Mouse (Mus musculus) hindbrain, embryonic 13.5 days (tissue): ENCODE measurements around the gene Cdk2ap2. TPM values are rescaled to one million over a fixed set of nuclear protein-coding genes. Genes with fewer than 3 reads are reported as not detected.
A peak's percentile ranks its signal among the peaks of the same experiment; 100 is the strongest.
"Not testable (repeated sequence)": the region's sequence is repeated elsewhere in the genome, so short reads cannot be mapped to it uniquely, and the experiment has no call there.

ENCODE experiments used
- ATAC-seq: fragments of 200-750 bp; cut with Nextera tagmentation; 2 replicates; pipeline ENCODE4 v1.8.0; 2017; ENCODE audit warnings: moderate TSS enrichment; ENCODE audit not compliant: low FRiP score
- H3K27ac ChIP-seq: fragments of 300-500 bp; sonication (generic); 2 replicates; pipeline ENCODE4 v1.5.1; 2015; ENCODE audit warnings: inconsistent platforms, mild to moderate bottlenecking, moderate library complexity
- H3K27me3 ChIP-seq: fragments of 300-500 bp; sonication (generic); 2 replicates; pipeline ENCODE4 v1.6.1; 2015; ENCODE audit warnings: mild to moderate bottlenecking, inconsistent platforms
- H3K36me3 ChIP-seq: fragments of 300-500 bp; sonication (generic); 2 replicates; pipeline ENCODE4 v1.6.1; 2015; ENCODE audit warnings: mild to moderate bottlenecking, inconsistent platforms
- H3K4me1 ChIP-seq: fragments of 300-500 bp; sonication (generic); replicated peaks from 2 replicates; pipeline ENCODE4 v1.6.1; 2015; ENCODE audit warnings: inconsistent platforms
- H3K4me2 ChIP-seq: fragments of 300-500 bp; sonication (generic); 2 replicates; pipeline ENCODE4 v1.6.1; 2015; ENCODE audit warnings: inconsistent platforms, mild to moderate bottlenecking, moderate library complexity
- H3K4me3 ChIP-seq: fragments of 300-500 bp; sonication (generic); 2 replicates; pipeline ENCODE4 v1.5.1; 2015; ENCODE audit warnings: mild to moderate bottlenecking, inconsistent platforms
- H3K9ac ChIP-seq: fragments of 300-500 bp; sonication (generic); 2 replicates; pipeline ENCODE4 v1.6.1; 2015; ENCODE audit warnings: mild to moderate bottlenecking, inconsistent platforms
- H3K9me3 ChIP-seq: fragments of 300-500 bp; sonication (generic); 2 replicates; pipeline ENCODE4 v1.6.1; 2016; ENCODE audit warnings: inconsistent platforms
- WGBS: fragments of 180-500 bp; shearing (Covaris S2); methylation state at CpG from one replicate; pipeline ENCODE4 v1.1.7; 2015; 5-methylcytosine and 5-hydroxymethylcytosine counted together
- polyA plus RNA-seq: library from polyadenylated mRNA; unstranded; fragments of >200 nt; fragmentation: Nextera tagmentation; extraction: Ambion mirVana; gene quantifications from 2 replicates; pipeline ENCODE4 v1.2.1, GENCODE M21; 2015

The Cdk2ap2 gene
- polyA plus RNA-seq, 1 experiment from 2014 or later: 81.0 TPM

GRCm38 (mm10) chr19:4122411-4123370, 25.7 kb downstream of the Cdk2ap2 start:
- Histone ChIP-seq H3K4me1 (peaks cover 27% of the 10 kb centered on the region), H3K27me3 (no peaks in the 10 kb centered on the region), H3K9ac (no peak overlapping the region), H3K27ac (no peak overlapping the region), H3K4me2 (no peak overlapping the region), H3K9me3 (no peaks in the 10 kb centered on the region), H3K4me3 (no peak overlapping the region), H3K36me3 (peaks cover 11% of the 10 kb centered on the region)
- 89% methylated on average over 7 of the region's 7 CpGs for WGBS
- no peak for ATAC-seq

- no peak for ATAC-seq
- H3K9ac ChIP-seq: no peak overlapping the region; the same call in 1 of the 2 replicates
- 87% methylated on average over 4 of the region's 4 CpGs for WGBS
Measured at GRCm38 (mm10) chr19:4124432-4124831, 27.4 kb downstream of the Cdk2ap2 start.

GRCm38 (mm10) chr19:4125268-4125667, 28.3 kb downstream of the Cdk2ap2 start:
- H3K9me3 ChIP-seq, H3K27me3 ChIP-seq: not testable (repeated sequence)
- H3K4me3 ChIP-seq: peak overlapping the region; percentile 83
- H3K36me3 ChIP-seq: peaks cover 25% of the 10 kb centered on the region
- H3K27ac ChIP-seq: peak overlapping the region; percentile 78; the same call in 1 of the 2 replicates
- H3K9ac ChIP-seq: peak overlapping the region; percentile 94; the same call in 1 of the 2 replicates
- H3K4me1 ChIP-seq: peaks cover 24% of the 10 kb centered on the region
- 5% methylated on average over 3 of the region's 4 CpGs for WGBS
- peak; percentile 47; the same call in 1 of the 2 replicates for ATAC-seq
- peak overlapping the region; percentile 79 for H3K4me2 ChIP-seq

More at GRCm38 (mm10) chr19:4124432-4124831, 27.4 kb downstream of the Cdk2ap2 start:
- Histone ChIP-seq H3K9me3 (no peaks in the 10 kb centered on the region), H3K4me2 (no peak overlapping the region), H3K27ac (no peak overlapping the region), H3K36me3 (peaks cover 18% of the 10 kb centered on the region), H3K4me3 (no peak overlapping the region), H3K27me3 (no peaks in the 10 kb centered on the region), H3K4me1 (peaks cover 28% of the 10 kb centered on the region)

- Histone ChIP-seq H3K4me2 (peak within 1 kb of the TSS; percentile 79), H3K36me3 (peaks cover 27% of the 10 kb centered on the region), H3K9me3 (no peaks in the 10 kb centered on the region), H3K27ac (peak within 1 kb of the TSS; percentile 78), H3K27me3 (no peaks in the 10 kb centered on the region), H3K9ac (peak within 1 kb of the TSS; percentile 94), H3K4me3 (peak within 1 kb of the TSS; percentile 83), H3K4me1 (peaks cover 18% of the 10 kb centered on the region)
- ATAC-seq: peak; percentile 90
- WGBS: 1% methylated on average over 56 of the region's 64 CpGs
Measured at GRCm38 (mm10) chr19:4125741-4126696, 29.0 kb downstream of the Cdk2ap2 start, which contains the start of gene Aip. Aip (minus strand) TSS chr19:4125858.

- Histone ChIP-seq H3K27me3 (no peaks in the 10 kb centered on the region), H3K36me3 (peaks cover 36% of the 10 kb centered on the region), H3K4me3 (peak overlapping the region; percentile 83), H3K4me1 (peaks cover 18% of the 10 kb centered on the region), H3K9ac (peak overlapping the region; percentile 94), H3K4me2 (peak overlapping the region; percentile 79), H3K27ac (peak overlapping the region; percentile 78; the same call in 1 of the 2 replicates), H3K9me3 (no peaks in the 10 kb centered on the region)
- 65% methylated on average over 7 of the region's 7 CpGs for WGBS
- no peak for ATAC-seq
Measured at GRCm38 (mm10) chr19:4126759-4127495, 29.9 kb downstream of the Cdk2ap2 start.

GRCm38 (mm10) chr19:4129462-4129861, 32.5 kb downstream of the Cdk2ap2 start:
- H3K9ac ChIP-seq: 0 out of 2 replicates have a peak overlapping the region, but pooled peaks have one; percentile 39
- no peak overlapping the region for H3K4me3 ChIP-seq
- H3K27ac ChIP-seq: no peak overlapping the region
- WGBS: 89% methylated on average over 7 of the region's 7 CpGs
- no peak for ATAC-seq
- H3K27me3 ChIP-seq: no peaks in the 10 kb centered on the region
- H3K9me3 ChIP-seq: no peaks in the 10 kb centered on the region
- H3K36me3 ChIP-seq: peaks cover 55% of the 10 kb centered on the region
- no peak overlapping the region for H3K4me2 ChIP-seq
- peaks cover 18% of the 10 kb centered on the region for H3K4me1 ChIP-seq

GRCm38 (mm10) chr19:4130106-4130505, 33.1 kb downstream of the Cdk2ap2 start:
- no peak overlapping the region for H3K27ac ChIP-seq
- no peak overlapping the region for H3K4me2 ChIP-seq
- H3K4me1 ChIP-seq: peaks cover 18% of the 10 kb centered on the region
- ATAC-seq: no peak
- 0 out of 2 replicates have a peak overlapping the region, but pooled peaks have one; percentile 39 for H3K9ac ChIP-seq
- no peaks in the 10 kb centered on the region for H3K9me3 ChIP-seq
- H3K4me3 ChIP-seq: no peak overlapping the region
- no peaks in the 10 kb centered on the region for H3K27me3 ChIP-seq
- H3K36me3 ChIP-seq: peaks cover 55% of the 10 kb centered on the region
- 90% methylated on average over 4 of the region's 4 CpGs for WGBS

- no peak overlapping the region for H3K4me2 ChIP-seq
- peaks cover 17% of the 10 kb centered on the region for H3K4me1 ChIP-seq
- no peak overlapping the region for H3K4me3 ChIP-seq
- no peak overlapping the region for H3K27ac ChIP-seq
- no peaks in the 10 kb centered on the region for H3K27me3 ChIP-seq
- peaks cover 55% of the 10 kb centered on the region for H3K36me3 ChIP-seq
- no peak for ATAC-seq
- 91% methylated on average over 5 of the region's 5 CpGs for WGBS
- no peak overlapping the region for H3K9ac ChIP-seq
- H3K9me3 ChIP-seq: no peaks in the 10 kb centered on the region
Measured at GRCm38 (mm10) chr19:4131075-4131474, 34.1 kb downstream of the Cdk2ap2 start.

GRCm38 (mm10) chr19:4131768-4132167, 34.8 kb downstream of the Cdk2ap2 start:
- 93% methylated on average over 2 of the region's 2 CpGs for WGBS

GRCm38 (mm10) chr19:4134354-4134753, 37.4 kb downstream of the Cdk2ap2 start:
- H3K9me3 ChIP-seq: no peaks in the 10 kb centered on the region
- no peak overlapping the region for H3K27ac ChIP-seq
- H3K4me1 ChIP-seq: peaks cover 3% of the 10 kb centered on the region
- H3K4me2 ChIP-seq: no peak overlapping the region
- WGBS: 94% methylated on average over 4 of the region's 4 CpGs
- peaks cover 38% of the 10 kb centered on the region for H3K36me3 ChIP-seq
- H3K9ac ChIP-seq: no peak overlapping the region
- H3K27me3 ChIP-seq: no peaks in the 10 kb centered on the region
- no peak overlapping the region for H3K4me3 ChIP-seq
- no peak for ATAC-seq

More at GRCm38 (mm10) chr19:4131768-4132167, 34.8 kb downstream of the Cdk2ap2 start:
- Histone ChIP-seq H3K4me2 (no peak overlapping the region), H3K4me1 (peaks cover 10% of the 10 kb centered on the region), H3K27ac (no peak overlapping the region), H3K36me3 (peaks cover 55% of the 10 kb centered on the region), H3K9me3 (no peaks in the 10 kb centered on the region), H3K27me3 (no peaks in the 10 kb centered on the region), H3K9ac (no peak overlapping the region), H3K4me3 (no peak overlapping the region)
- ATAC-seq: no peak

- H3K27me3 ChIP-seq, H3K4me2 ChIP-seq, H3K4me1 ChIP-seq, H3K9ac ChIP-seq, ATAC-seq, H3K4me3 ChIP-seq, H3K9me3 ChIP-seq, H3K27ac ChIP-seq: not testable (repeated sequence)
- peaks cover 30% of the 10 kb centered on the region for H3K36me3 ChIP-seq
- 84% methylated on average over 6 of the region's 6 CpGs for WGBS
Measured at GRCm38 (mm10) chr19:4135229-4135962, 38.4 kb downstream of the Cdk2ap2 start.
